Mouse (Mus musculus) thymus, postnatal 36 days (tissue): ENCODE results near the gene Kalrn.

Experiments
- DNase-seq, 2 experiments: peaks; one replicate each; pipeline ENCODE4 v3.0.0; 2022; ENCODE audit warnings: mixed read lengths in 2 of 2

Kalrn gene

GRCm38 (mm10) chr16:33954793-33955192, 618.5 kb downstream of the Kalrn start:
- DNase-seq, result no peak

GRCm38 (mm10) chr16:33953008-33953407, 620.3 kb downstream of the Kalrn start:
- DNase-seq, result no peak

GRCm38 (mm10) chr16:33950830-33951229, 622.5 kb downstream of the Kalrn start:
- peak; percentile 57 to 72 for DNase-seq

- DNase-seq, result no peak
Observed at GRCm38 (mm10) chr16:33950386-33950785, 622.9 kb downstream of the Kalrn start.

GRCm38 (mm10) chr16:33947664-33948571, 625.4 kb downstream of the Kalrn start:
- DNase-seq, result no peak

GRCm38 (mm10) chr16:33946021-33946420, 627.3 kb downstream of the Kalrn start:
- no peak for DNase-seq

- no peak for DNase-seq
Observed at GRCm38 (mm10) chr16:33944772-33945171, 628.6 kb downstream of the Kalrn start.

- DNase-seq, result no peak
Observed at GRCm38 (mm10) chr16:33944126-33944525, 629.2 kb downstream of the Kalrn start.

GRCm38 (mm10) chr16:33943388-33943787, 629.9 kb downstream of the Kalrn start:
- DNase-seq, result no peak

GRCm38 (mm10) chr16:33942341-33942740, 631.0 kb downstream of the Kalrn start:
- DNase-seq, result no peak

GRCm38 (mm10) chr16:33941271-33941781, 632.0 kb downstream of the Kalrn start:
- DNase-seq, result no peak

GRCm38 (mm10) chr16:33940095-33940494, 633.2 kb downstream of the Kalrn start:
- no peak for DNase-seq

- DNase-seq, result no peak
Observed at GRCm38 (mm10) chr16:33939636-33940035, 633.7 kb downstream of the Kalrn start.

- no peak for DNase-seq
Observed at GRCm38 (mm10) chr16:33939133-33939531, 634.2 kb downstream of the Kalrn start.

- DNase-seq, result no peak
Observed at GRCm38 (mm10) chr16:33938311-33939132, 634.8 kb downstream of the Kalrn start.

- no peak for DNase-seq
Observed at GRCm38 (mm10) chr16:33937567-33937966, 635.8 kb downstream of the Kalrn start.

GRCm38 (mm10) chr16:33936885-33937284, 636.4 kb downstream of the Kalrn start:
- no peak for DNase-seq

- no peak for DNase-seq
Observed at GRCm38 (mm10) chr16:33935407-33935785, 637.9 kb downstream of the Kalrn start.

- no peak for DNase-seq
Observed at GRCm38 (mm10) chr16:33934701-33935406, 638.5 kb downstream of the Kalrn start.

GRCm38 (mm10) chr16:33933411-33933810, 639.9 kb downstream of the Kalrn start:
- no peak for DNase-seq

GRCm38 (mm10) chr16:33932126-33932525, 641.2 kb downstream of the Kalrn start:
- DNase-seq, result no peak

- no peak for DNase-seq
Observed at GRCm38 (mm10) chr16:33931682-33932081, 641.6 kb downstream of the Kalrn start.

- no peak for DNase-seq
Observed at GRCm38 (mm10) chr16:33930785-33931184, 642.5 kb downstream of the Kalrn start.
